Mouse (Mus musculus): ENCODE data around the gene Ift81.

DNA sequence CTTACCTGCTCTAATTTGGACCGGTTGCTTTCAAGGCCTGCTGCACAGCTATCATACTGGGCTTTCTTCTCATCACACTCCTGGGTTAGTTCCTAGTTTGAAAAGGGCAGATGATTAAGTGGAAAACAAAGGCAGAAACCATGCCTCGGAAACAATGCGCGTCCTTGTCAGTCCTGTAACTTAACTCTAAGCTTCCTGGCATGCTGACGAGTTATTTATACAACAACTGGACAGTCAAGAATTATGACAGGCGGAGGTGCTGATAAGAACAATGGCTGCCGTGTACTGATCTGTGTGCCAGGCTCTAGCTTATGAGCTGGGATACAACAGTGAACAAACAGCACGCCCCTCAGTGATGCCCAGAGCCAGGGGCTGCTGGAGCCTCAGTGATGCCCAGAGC, 53.7 kb downstream of the Ift81 start:
- TF ChIP-seq CTCF (IDR thresholded peaks at IDR 0.05; ENCODE audit: insufficient read depth, low read depth, low read length) (no peak), POLR2A (IDR thresholded peaks at IDR 0.05; ENCODE audit: insufficient read depth, low read depth, low read length) (no peak)

All from olfactory bulb, adult 2 months (tissue).